Mouse (Mus musculus): ENCODE measurements around the gene Lig1. TPM values are rescaled to one million over a fixed set of nuclear protein-coding genes. Genes with fewer than 3 reads are reported as not detected.
"Not testable (repeated sequence)": the region's sequence is repeated elsewhere in the genome, so short reads cannot be mapped to it uniquely, and the experiment has no call there.

The Lig1 gene
- polyA plus RNA-seq (2015; fragmentation: Nextera tagmentation; extraction: Ambion mirVana), result 82.4 and 84.8 TPM in 2 replicates

- Histone ChIP-seq H3K27me3 (no peaks in the 10 kb centered on the region), H3K4me2 (replicated peaks) (peak within 1 kb of the TSS; percentile 60), H3K36me3 (peaks cover 35% of the 10 kb centered on the region), H3K9me3 (replicated peaks) (no peaks in the 10 kb centered on the region), H3K9ac (peak within 1 kb of the TSS; percentile 73), H3K27ac (replicated peaks) (peak within 1 kb of the TSS; percentile 82), H3K4me1 (0 out of 2 replicates have a peak, but pooled peaks cover 4% of the 10 kb centered on the region), H3K4me3 (replicated peaks) (peak within 1 kb of the TSS; percentile 62)
- WGBS, result 98% methylated on average over 16 of the region's 16 CpGs
- no peak for ATAC-seq (ENCODE audit: insufficient number of reproducible peaks, low FRiP score, low TSS enrichment, low read depth)
Measured at GRCm38 (mm10) chr7:13277081-13277480, at the start of gene Lig1. Gene Lig1 (plus strand): TSS chr7:13277283.

DNA sequence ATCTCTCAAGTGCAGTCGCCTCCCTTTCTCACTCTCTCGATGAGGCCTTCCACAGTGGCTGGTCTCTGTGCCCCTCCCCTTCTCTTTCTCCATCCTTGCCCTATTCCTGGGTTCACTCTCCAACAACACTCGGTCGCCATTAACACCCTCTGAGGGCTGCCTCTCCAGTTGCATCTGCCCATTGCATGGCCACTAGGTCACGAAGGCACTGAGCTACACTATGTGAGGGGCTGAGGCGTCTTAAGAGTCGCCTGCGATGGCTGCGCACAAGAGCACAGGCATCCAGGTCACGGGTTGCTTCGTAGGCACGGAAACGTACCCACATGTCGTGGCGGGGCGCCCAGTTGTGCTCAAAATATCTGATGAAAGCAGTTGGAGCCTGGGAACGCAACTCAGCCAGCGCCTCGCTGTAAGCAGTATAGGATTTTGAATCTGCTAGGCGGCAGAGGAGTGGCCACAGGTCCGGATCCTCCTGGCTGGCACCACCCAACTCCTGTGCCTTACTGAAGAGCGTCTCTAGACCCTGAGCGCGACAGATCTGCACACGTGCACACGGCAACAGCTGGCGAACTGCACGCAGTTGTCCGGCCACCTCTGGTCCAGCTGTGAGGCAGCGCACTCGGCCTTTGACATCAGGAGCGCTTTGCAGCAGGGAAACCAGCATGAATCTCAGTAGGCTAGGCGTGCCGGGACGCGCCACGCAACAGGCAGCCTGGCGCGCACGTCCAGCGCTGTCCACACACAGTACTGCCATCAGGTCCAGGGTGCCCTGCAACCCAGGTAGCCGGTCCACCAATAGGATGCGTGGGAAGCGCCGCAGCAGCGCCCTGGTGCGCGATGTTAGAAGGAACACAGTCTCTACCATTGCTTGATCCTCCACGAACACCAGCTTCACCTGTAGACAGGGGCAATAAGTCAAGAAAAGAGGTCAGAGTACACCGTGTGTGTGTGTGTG is 16.1 kb upstream of the Lig1 start:
- WGBS, result 50% methylated on average over 50 of the region's 50 CpGs
- Histone ChIP-seq H3K27ac (replicated peaks) (no peak overlapping the region), H3K9me3 (replicated peaks) (no peaks in the 10 kb centered on the region), H3K9ac (no peak overlapping the region), H3K4me2 (replicated peaks) (no peak overlapping the region; the same call in 1 of the 2 replicates), H3K27me3 (no peaks in the 10 kb centered on the region), H3K36me3 (no peaks in the 10 kb centered on the region), H3K4me3 (replicated peaks) (no peak overlapping the region), H3K4me1 (no peaks in the 10 kb centered on the region)
- no peak for ATAC-seq (ENCODE audit: insufficient number of reproducible peaks, low FRiP score, low TSS enrichment, low read depth)

DNA sequence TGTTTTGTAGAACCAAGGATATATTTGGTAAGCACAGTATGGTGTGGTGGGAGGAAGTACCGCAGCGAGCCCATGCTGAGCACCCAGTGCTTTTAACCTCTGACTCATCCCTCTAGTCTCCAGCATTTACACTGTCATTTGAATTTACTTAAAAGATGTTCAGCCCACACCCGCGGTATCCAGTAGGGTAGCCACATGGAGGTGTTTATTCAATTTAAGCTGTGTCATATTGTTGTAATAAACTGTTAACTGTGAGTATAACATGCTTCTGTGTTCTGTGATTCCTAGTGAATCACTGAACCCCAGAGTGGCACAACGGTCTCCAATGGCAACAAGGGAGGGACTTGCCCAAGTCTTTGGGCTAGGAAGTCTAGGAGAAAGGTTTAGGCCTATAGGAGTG is 13.2 kb upstream of the Lig1 start:
- 77% methylated on average over 5 of the region's 5 CpGs for WGBS
- Histone ChIP-seq H3K4me1 (no peaks in the 10 kb centered on the region), H3K27me3 (no peaks in the 10 kb centered on the region), H3K4me2 (replicated peaks) (no peak overlapping the region), H3K9me3 (replicated peaks) (no peaks in the 10 kb centered on the region), H3K36me3 (no peaks in the 10 kb centered on the region), H3K4me3 (replicated peaks) (no peak overlapping the region), H3K9ac (no peak overlapping the region), H3K27ac (replicated peaks) (no peak overlapping the region)
- no peak for ATAC-seq (ENCODE audit: insufficient number of reproducible peaks, low FRiP score, low TSS enrichment, low read depth)

DNA sequence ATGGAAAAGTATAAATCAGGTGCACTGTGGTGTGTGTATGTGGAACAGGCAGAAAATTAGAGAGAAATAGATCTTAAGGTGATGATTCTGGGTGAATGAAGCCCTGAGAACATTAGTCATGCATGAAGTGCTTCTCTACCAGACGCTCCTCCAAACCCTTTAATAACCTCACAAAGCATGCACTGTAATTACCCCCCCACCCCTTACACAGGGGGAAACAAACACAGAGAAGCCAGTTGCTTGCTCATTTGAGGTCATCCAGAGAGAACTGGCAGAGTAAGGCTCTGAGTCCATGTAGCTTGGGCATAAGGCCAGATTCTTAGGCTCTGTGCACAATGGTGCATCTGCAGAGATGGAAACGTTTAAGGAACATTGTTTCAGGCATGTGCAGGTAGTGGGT is 12.7 kb upstream of the Lig1 start:
- no peaks in the 10 kb centered on the region for H3K9me3 ChIP-seq (replicated peaks)
- no peak overlapping the region for H3K9ac ChIP-seq
- no peaks in the 10 kb centered on the region for H3K27me3 ChIP-seq
- no peak overlapping the region for H3K27ac ChIP-seq (replicated peaks)
- H3K4me2 ChIP-seq (replicated peaks), result no peak overlapping the region
- 46% methylated on average over 2 of the region's 2 CpGs for WGBS
- no peak for ATAC-seq (ENCODE audit: insufficient number of reproducible peaks, low FRiP score, low TSS enrichment, low read depth)
- no peaks in the 10 kb centered on the region for H3K4me1 ChIP-seq
- H3K36me3 ChIP-seq, result no peaks in the 10 kb centered on the region
- H3K4me3 ChIP-seq (replicated peaks), result no peak overlapping the region

GRCm38 (mm10) chr7:13268749-13269260 is 8.3 kb upstream of the Lig1 start:
- Histone ChIP-seq H3K36me3 (peaks cover 4% of the 10 kb centered on the region; the same call in 1 of the 2 replicates), H3K4me1 (no peaks in the 10 kb centered on the region), H3K9me3 (replicated peaks) (no peaks in the 10 kb centered on the region), H3K27ac (replicated peaks) (no peak overlapping the region), H3K4me2 (replicated peaks) (no peak overlapping the region), H3K9ac (no peak overlapping the region), H3K27me3 (no peaks in the 10 kb centered on the region), H3K4me3 (replicated peaks) (no peak overlapping the region)
- ATAC-seq (ENCODE audit: insufficient number of reproducible peaks, low FRiP score, low TSS enrichment, low read depth), result no peak
- WGBS, result 74% methylated on average over 4 of the region's 4 CpGs

- Histone ChIP-seq H3K4me1 (no peaks in the 10 kb centered on the region), H3K36me3 (peaks cover 8% of the 10 kb centered on the region), H3K9ac (no peak overlapping the region), H3K9me3 (replicated peaks) (no peaks in the 10 kb centered on the region), H3K4me2 (replicated peaks) (no peak overlapping the region), H3K27me3 (no peaks in the 10 kb centered on the region), H3K27ac (replicated peaks) (no peak overlapping the region), H3K4me3 (replicated peaks) (no peak overlapping the region)
- 75% methylated on average over 11 of the region's 11 CpGs for WGBS
- ATAC-seq (ENCODE audit: insufficient number of reproducible peaks, low FRiP score, low TSS enrichment, low read depth), result no peak
Measured at GRCm38 (mm10) chr7:13269394-13269793, 7.7 kb upstream of the Lig1 start.

- Histone ChIP-seq H3K27me3 (no peaks in the 10 kb centered on the region), H3K27ac (replicated peaks) (no peak overlapping the region), H3K9me3 (replicated peaks) (no peaks in the 10 kb centered on the region), H3K4me3 (replicated peaks) (no peak overlapping the region), H3K4me2 (replicated peaks) (no peak overlapping the region), H3K36me3 (peaks cover 31% of the 10 kb centered on the region), H3K9ac (no peak overlapping the region), H3K4me1 (no peaks in the 10 kb centered on the region)
- ATAC-seq (ENCODE audit: insufficient number of reproducible peaks, low FRiP score, low TSS enrichment, low read depth), result no peak
- 79% methylated on average over 1 of the region's 1 CpGs for WGBS
Measured at GRCm38 (mm10) chr7:13271704-13272103, 5.4 kb upstream of the Lig1 start.

GRCm38 (mm10) chr7:13277833-13278232 is 750 bp downstream of the Lig1 start:
- WGBS, result 17% methylated on average over 2 of the region's 2 CpGs
- H3K4me3 ChIP-seq (replicated peaks), result peak overlapping the region; percentile 62
- H3K9me3 ChIP-seq (replicated peaks), result no peaks in the 10 kb centered on the region
- no peaks in the 10 kb centered on the region for H3K27me3 ChIP-seq
- ATAC-seq (ENCODE audit: insufficient number of reproducible peaks, low FRiP score, low TSS enrichment, low read depth), result no peak
- peak overlapping the region; percentile 73 for H3K9ac ChIP-seq
- H3K36me3 ChIP-seq, result peaks cover 35% of the 10 kb centered on the region
- peak overlapping the region; percentile 82; the same call in 1 of the 2 replicates for H3K27ac ChIP-seq (replicated peaks)
- H3K4me1 ChIP-seq, result 0 out of 2 replicates have a peak, but pooled peaks cover 4% of the 10 kb centered on the region
- peak overlapping the region; percentile 60 for H3K4me2 ChIP-seq (replicated peaks)

DNA sequence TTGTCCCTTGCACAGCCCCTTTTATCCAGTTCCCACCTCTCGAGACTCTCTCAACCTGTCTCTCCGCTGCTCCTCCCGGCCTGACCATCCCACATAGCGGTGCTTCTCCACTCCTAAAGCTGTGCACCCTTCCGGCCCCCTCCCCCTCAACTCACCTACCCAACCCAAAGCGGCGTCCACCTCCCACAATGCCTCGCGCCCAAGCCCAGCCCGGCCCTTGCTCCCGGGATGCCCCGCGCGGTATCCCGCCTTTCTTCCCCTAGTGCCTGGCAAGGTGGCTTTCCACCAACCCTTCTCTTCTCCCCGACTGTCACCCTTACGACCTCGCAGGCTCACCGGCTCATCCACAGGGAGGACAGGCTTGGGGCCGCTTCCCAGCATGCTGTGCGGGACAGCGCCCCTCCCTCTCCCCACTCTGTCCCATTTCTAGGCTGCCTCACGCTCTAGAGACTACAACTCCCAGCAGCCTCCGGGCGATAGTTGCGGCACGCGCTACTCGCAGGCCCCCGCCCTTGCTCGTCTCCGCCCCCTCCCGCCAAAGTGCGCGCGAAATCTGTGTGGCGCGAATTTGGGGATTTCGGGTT is 1.3 kb downstream of the Lig1 start, which contains the start of gene Zswim9:
Gene Zswim9 (minus strand): TSS at position 414 of the 584 bp plus-strand sequence.
- H3K27me3 ChIP-seq, result no peaks in the 10 kb centered on the region
- peaks cover 35% of the 10 kb centered on the region for H3K36me3 ChIP-seq
- peak within 1 kb of the TSS; percentile 62 for H3K4me3 ChIP-seq (replicated peaks)
- peak within 1 kb of the TSS; percentile 60 for H3K4me2 ChIP-seq (replicated peaks)
- peak within 1 kb of the TSS; percentile 73 for H3K9ac ChIP-seq
- H3K27ac ChIP-seq (replicated peaks), result peak within 1 kb of the TSS; percentile 82
- peak; percentile 98 for ATAC-seq (ENCODE audit: insufficient number of reproducible peaks, low FRiP score, low TSS enrichment, low read depth)
- H3K4me1 ChIP-seq, result 0 out of 2 replicates have a peak, but pooled peaks cover 4% of the 10 kb centered on the region
- WGBS, result 3% methylated on average over 39 of the region's 39 CpGs
- H3K9me3 ChIP-seq (replicated peaks), result no peaks in the 10 kb centered on the region

DNA sequence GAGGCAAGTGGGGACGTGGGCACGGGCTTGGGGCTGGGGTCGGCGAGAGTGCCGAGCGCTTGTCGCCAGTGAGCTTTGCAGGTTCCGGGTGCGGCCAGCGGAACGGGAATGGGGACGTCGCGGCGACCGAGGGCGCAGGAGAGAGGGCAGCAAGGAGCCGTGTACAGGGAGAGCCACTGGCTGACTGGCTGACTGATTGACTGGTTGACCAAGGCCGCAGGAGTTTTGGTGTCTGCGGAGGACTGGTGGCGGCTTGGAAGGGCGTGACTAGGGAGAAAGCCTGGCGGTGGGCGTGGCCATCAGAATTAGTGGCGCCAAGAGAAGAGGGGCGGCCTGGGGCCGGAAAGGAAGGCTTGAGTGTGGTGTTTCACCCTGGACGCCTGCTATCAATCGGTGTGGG is 1.9 kb downstream of the Lig1 start:
- Histone ChIP-seq H3K4me2 (replicated peaks) (peak overlapping the region; percentile 60), H3K36me3 (peaks cover 34% of the 10 kb centered on the region), H3K4me3 (replicated peaks) (peak overlapping the region; percentile 62), H3K9ac (peak overlapping the region; percentile 73), H3K27ac (replicated peaks) (peak overlapping the region; percentile 82)
- peak; percentile 45 for ATAC-seq (ENCODE audit: insufficient number of reproducible peaks, low FRiP score, low TSS enrichment, low read depth)
- H3K9me3 ChIP-seq (replicated peaks); H3K4me1 ChIP-seq; H3K27me3 ChIP-seq: not testable (repeated sequence)
- under 1% methylated on average over 13 of the region's 29 CpGs for WGBS

DNA sequence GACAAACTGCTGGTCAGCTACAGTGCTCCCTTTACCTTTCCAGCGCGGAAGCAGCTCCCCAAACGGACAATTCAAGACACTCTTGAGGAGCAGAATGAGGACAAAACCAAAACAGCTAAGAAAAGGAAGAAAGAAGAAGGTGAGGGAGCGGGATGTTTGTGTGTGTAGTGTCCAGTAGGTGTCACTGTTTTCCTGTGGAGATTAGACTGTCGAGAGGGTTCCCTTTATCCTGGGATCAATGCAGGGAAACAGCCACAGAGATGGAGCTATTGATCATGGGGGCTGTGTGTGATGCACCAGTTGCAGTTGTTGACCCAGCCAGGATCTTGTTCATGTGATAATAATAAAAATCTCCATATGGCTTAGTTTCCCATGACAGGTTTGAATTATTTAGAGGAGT is 11.5 kb downstream of the Lig1 start:
- Histone ChIP-seq H3K4me3 (replicated peaks) (no peak overlapping the region), H3K27ac (replicated peaks) (no peak overlapping the region), H3K27me3 (no peaks in the 10 kb centered on the region), H3K9me3 (replicated peaks) (no peaks in the 10 kb centered on the region), H3K4me2 (replicated peaks) (no peak overlapping the region), H3K9ac (no peak overlapping the region), H3K4me1 (no peaks in the 10 kb centered on the region), H3K36me3 (peaks cover 60% of the 10 kb centered on the region)
- no peak for ATAC-seq (ENCODE audit: insufficient number of reproducible peaks, low FRiP score, low TSS enrichment, low read depth)
- WGBS, result 49% methylated on average over 5 of the region's 5 CpGs

Measured in embryonic facial prominence, embryonic 15.5 days (tissue).